Mouse (Mus musculus): ENCODE data around the gene Zscan4-ps2.
"Not testable (repeated sequence)": the region's sequence is repeated elsewhere in the genome, so short reads cannot be mapped to it uniquely, and the experiment has no call there.

Gene Zscan4-ps2

GRCm38 (mm10) chr7:11514010-11514409 is at the start of gene Zscan4-ps2:
Gene Zscan4-ps2 (plus strand): TSS chr7:11514310.
- not testable (repeated sequence) for DNase-seq
